Mouse (Mus musculus): ENCODE measurements around the gene Lpar2. TPM values are rescaled to one million over a fixed set of nuclear protein-coding genes. Genes with fewer than 3 reads are reported as not detected.
A peak's percentile ranks its signal among the peaks of the same experiment; 100 is the strongest.

Lpar2 gene
- total RNA-seq (2021) (1 to 10 TPM; 1.2 to 2.9 TPM), polyA plus RNA-seq (2012; rRNA removed) (2.0 and 2.5 TPM in 2 replicates)
- long read RNA-seq, partial matches to known transcripts = 1 of 2 reads
- long read RNA-seq, other reads (novel, unspliced or antisense) = 1 of 2 reads

GRCm38 (mm10) chr8:69822386-69823191 lies at the start of gene Lpar2:
Gene Lpar2, plus strand, starts transcription at chr8:69822429.
- DNase-seq = peak; percentile 81

- peak; percentile 93 for DNase-seq
These were observed 47.6 kb upstream of the Lpar2 start, which contains the start of gene Gm20422 for GRCm38 (mm10) chr8:69774503-69775148. Gene Gm20422, minus strand, starts transcription at chr8:69774886.

- no peak for DNase-seq
These were observed 47.1 kb upstream of the Lpar2 start for GRCm38 (mm10) chr8:69775149-69775534.

- no peak for DNase-seq
These were observed 45.1 kb upstream of the Lpar2 start for GRCm38 (mm10) chr8:69777111-69777510.

- DNase-seq = no peak
These were observed 33.1 kb upstream of the Lpar2 start for GRCm38 (mm10) chr8:69789105-69789504.

GRCm38 (mm10) chr8:69789731-69790130 lies 32.5 kb upstream of the Lpar2 start:
- DNase-seq = no peak

- DNase-seq = no peak
These were observed 31.9 kb upstream of the Lpar2 start for GRCm38 (mm10) chr8:69790364-69790763.

- DNase-seq = peak; percentile 92
These were observed 31.4 kb upstream of the Lpar2 start, which contains the start of the genes Atp13a1 and Zfp866 for GRCm38 (mm10) chr8:69790773-69791367. Gene Atp13a1, plus strand, starts transcription at chr8:69791163. Gene Zfp866, minus strand, starts transcription at chr8:69791178.

- no peak for DNase-seq
These were observed 30.7 kb upstream of the Lpar2 start for GRCm38 (mm10) chr8:69791415-69792068.

GRCm38 (mm10) chr8:69793666-69794065 lies 28.6 kb upstream of the Lpar2 start:
- DNase-seq = no peak

- DNase-seq = no peak
These were observed 28.1 kb upstream of the Lpar2 start for GRCm38 (mm10) chr8:69794096-69794495.

GRCm38 (mm10) chr8:69794901-69795300 lies 27.3 kb upstream of the Lpar2 start:
- DNase-seq = no peak

GRCm38 (mm10) chr8:69796721-69797345 lies 25.4 kb upstream of the Lpar2 start:
- no peak for DNase-seq

GRCm38 (mm10) chr8:69797661-69798060 lies 24.6 kb upstream of the Lpar2 start:
- DNase-seq = no peak

- no peak for DNase-seq
These were observed 23.0 kb upstream of the Lpar2 start for GRCm38 (mm10) chr8:69799261-69799660.

GRCm38 (mm10) chr8:69799946-69800345 lies 22.3 kb upstream of the Lpar2 start:
- no peak for DNase-seq

- no peak for DNase-seq
These were observed 20.4 kb upstream of the Lpar2 start for GRCm38 (mm10) chr8:69801796-69802195.

GRCm38 (mm10) chr8:69802216-69802615 lies 20.0 kb upstream of the Lpar2 start:
- no peak for DNase-seq

- DNase-seq = no peak
These were observed 18.9 kb upstream of the Lpar2 start for GRCm38 (mm10) chr8:69803366-69803765.

GRCm38 (mm10) chr8:69804537-69804936 lies 17.7 kb upstream of the Lpar2 start:
- DNase-seq = no peak

- no peak for DNase-seq
These were observed 17.1 kb upstream of the Lpar2 start for GRCm38 (mm10) chr8:69805086-69805485.

- DNase-seq = no peak
These were observed 16.7 kb upstream of the Lpar2 start for GRCm38 (mm10) chr8:69805491-69805890.

Data from adrenal gland, adult 2 months (tissue).